Mouse (Mus musculus): Measurements from ENCODE around the gene Spata18.

DNA sequence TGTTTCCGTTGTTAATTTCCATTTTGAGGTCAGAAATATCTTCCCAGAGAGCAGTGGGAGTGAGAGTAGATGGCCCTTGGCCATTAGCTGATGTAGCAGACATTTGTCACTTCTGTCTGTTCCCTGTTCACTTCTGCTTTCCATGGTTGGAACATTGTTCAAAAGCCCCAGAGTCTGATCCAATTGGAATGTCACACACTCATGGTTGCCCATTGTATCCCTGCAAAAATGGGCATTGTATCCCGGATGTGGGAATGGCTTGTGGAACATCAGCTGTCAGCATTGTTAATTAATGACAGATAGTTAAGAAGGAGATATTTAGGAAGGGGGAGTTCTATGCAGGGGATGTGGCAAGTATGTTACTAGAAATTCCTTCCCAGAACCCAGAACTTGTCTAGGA, 65.8 kb downstream of the Spata18 start:
- no peak for TF ChIP-seq MAX (IDR thresholded peaks at IDR 0.05; ENCODE audit: low read length)
- no peak for TF ChIP-seq MYC (IDR thresholded peaks at IDR 0.05; ENCODE audit: low read depth, low read length)
- TF ChIP-seq CTCF (IDR thresholded peaks at IDR 0.05 in 2 of 3, conservative IDR thresholded peaks at IDR 0.05 in 1 of 3; ENCODE audit: control insufficient read depth in 1 of 3, insufficient read depth in 1 of 3, low read depth in 2 of 3, low read length in 3 of 3, poor library complexity in 1 of 3, severe bottlenecking in 1 of 3) = no peak
- TF ChIP-seq ELF1 (IDR thresholded peaks at IDR 0.05; ENCODE audit: low read depth, low read length) = no peak
- TF ChIP-seq UBTF (IDR thresholded peaks at IDR 0.05; ENCODE audit: borderline replicate concordance, insufficient read depth, low read depth, low read length) = no peak
- no peak for TF ChIP-seq E2F4 (IDR thresholded peaks at IDR 0.05; ENCODE audit: borderline replicate concordance, low read depth, low read length)
- TF ChIP-seq JUND (IDR thresholded peaks at IDR 0.05; ENCODE audit: low read depth, low read length) = no peak
- TF ChIP-seq CHD2 (IDR thresholded peaks at IDR 0.05; ENCODE audit: low read length) = no peak
- TF ChIP-seq GATA1 (IDR thresholded peaks at IDR 0.05; ENCODE audit: low read depth, low read length) = no peak
- no peak for TF ChIP-seq SMC3 (IDR thresholded peaks at IDR 0.05; ENCODE audit: low read depth, low read length)
- TF ChIP-seq MAFK (IDR thresholded peaks at IDR 0.05; ENCODE audit: borderline replicate concordance, low read depth, low read length) = no peak
- TF ChIP-seq MAZ (IDR thresholded peaks at IDR 0.05; ENCODE audit: low read depth, low read length) = no peak
- no peak for TF ChIP-seq ZC3H11A (IDR thresholded peaks at IDR 0.05; ENCODE audit: low read depth, low read length)

Measured in MEL (cell line).